Mouse (Mus musculus) ES-E14 (cell line): ENCODE data around the gene Fam71f1.

Source experiments
- ZC3H11A ChIP-seq: IDR thresholded peaks from 2 replicates; pipeline ENCODE4 v1.6.1; 2012; ENCODE audit warnings: low read depth, mild to moderate bottlenecking, inconsistent platforms, low read length, borderline replicate concordance
- ZNF384 ChIP-seq: IDR thresholded peaks from 2 replicates; pipeline ENCODE4 v1.6.1; 2012; ENCODE audit warnings: low read depth, low read length, inconsistent platforms

GRCm38 (mm10) chr6:29308846-29309605, 9.9 kb upstream of the Fam71f1 start:
- TF ChIP-seq ZC3H11A, result no peak
- TF ChIP-seq ZNF384, result no peak
